Mouse (Mus musculus) hindbrain, postnatal 0 days (tissue): Measurements from ENCODE around the gene Disc1. TPM values are rescaled to one million over a fixed set of nuclear protein-coding genes. Genes with fewer than 3 reads are reported as not detected.

Source experiments
- ATAC-seq: fragments of 200-750 bp; cut with Nextera tagmentation; 2 replicates; pipeline ENCODE4 v1.8.0; 2017; ENCODE audit warnings: mild to moderate bottlenecking, moderate TSS enrichment, moderate library complexity
- DNase-seq: peaks from one replicate; pipeline ENCODE4 v3.0.0-alpha.2; 2015; ENCODE audit warnings: low spot score
- H3K27ac ChIP-seq: fragments of 300-500 bp; sonication (generic); 2 replicates; pipeline ENCODE4 v1.5.1; 2014; ENCODE audit warnings: mild to moderate bottlenecking
- H3K27me3 ChIP-seq: fragments of 300-500 bp; sonication (generic); 2 replicates; pipeline ENCODE4 v1.6.1; 2014; ENCODE audit warnings: low read length, mixed read lengths; ENCODE audit not compliant: insufficient read depth
- H3K36me3 ChIP-seq: fragments of 300-500 bp; sonication (generic); 2 replicates; pipeline ENCODE4 v1.6.1; 2014; ENCODE audit warnings: low read length, mixed read lengths; ENCODE audit not compliant: insufficient read depth
- H3K4me1 ChIP-seq: fragments of 300-500 bp; sonication (generic); 2 replicates; pipeline ENCODE4 v1.6.1; 2014; ENCODE audit warnings: antibody characterized with exemption, low read length, mixed read lengths; ENCODE audit not compliant: insufficient read depth
- H3K4me2 ChIP-seq: fragments of 300-500 bp; sonication (generic); 2 replicates; pipeline ENCODE4 v1.6.1; 2014; ENCODE audit warnings: low read depth, mild to moderate bottlenecking, low read length, moderate library complexity, mixed read lengths
- H3K4me3 ChIP-seq: fragments of 300-500 bp; sonication (generic); 2 replicates; pipeline ENCODE4 v1.5.1; 2014; ENCODE audit warnings: low read length
- H3K9ac ChIP-seq: fragments of 300-500 bp; sonication (generic); replicated peaks from 2 replicates; pipeline ENCODE4 v1.6.1; 2014; ENCODE audit warnings: mild to moderate bottlenecking, low read length, moderate library complexity, mixed read lengths
- H3K9me3 ChIP-seq: fragments of 300-500 bp; sonication (generic); 2 replicates; pipeline ENCODE4 v1.6.1; 2016; ENCODE audit warnings: low read length, mixed read lengths
- CTCF ChIP-seq: IDR thresholded peaks from 2 replicates; pipeline ENCODE4 v1.5.1; 2016; ENCODE audit warnings: antibody characterized with exemption, control low read depth, low read depth
- WGBS: fragments of 180-500 bp; shearing (Covaris S2); extraction: QIAGEN DNeasy Blood & Tissue Kit; methylation state at CpG from one replicate; pipeline ENCODE4 v1.1.7; 2014; 5-methylcytosine and 5-hydroxymethylcytosine counted together
- polyA plus RNA-seq: library from polyadenylated mRNA; unstranded; fragments of >200 nt; fragmentation: Nextera tagmentation; extraction: Ambion mirVana; gene quantifications from 2 replicates; pipeline ENCODE4 v1.2.1, GENCODE M21; 2015
- total RNA-seq: library from RNA; depleted of rRNA; stranded (reverse); fragments of >200 nt; gene quantifications from 2 replicates; pipeline ENCODE4 v1.2.3, GENCODE M21; 2014

The Disc1 gene
- total and polyA plus RNA-seq, 2 experiments from 2014 or later = 2.5 to 10.7 TPM

DNA sequence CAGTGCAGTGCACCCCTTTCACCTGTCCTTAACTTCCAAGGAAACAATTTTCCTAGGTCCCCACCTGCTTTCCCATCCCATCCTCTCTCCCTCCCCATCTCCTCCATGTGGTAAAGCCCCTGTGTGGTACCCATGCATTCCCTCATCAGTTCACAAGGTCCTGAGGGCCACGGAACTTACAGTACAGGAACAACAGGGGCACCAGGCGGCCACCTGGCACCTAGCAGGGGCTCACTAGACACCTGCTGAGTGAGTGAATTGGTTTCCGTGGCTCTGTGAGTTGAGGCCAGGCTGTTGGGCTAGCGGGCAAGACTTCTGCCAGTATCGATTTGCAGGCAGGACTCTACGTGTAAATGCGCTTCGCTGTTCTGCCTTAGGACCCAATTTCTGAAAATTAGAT lies 152.4 kb downstream of the Disc1 start:
- 43% methylated on average over 8 of the region's 8 CpGs for WGBS
- Histone ChIP-seq H3K9me3 (no peaks in the 10 kb centered on the region), H3K4me2 (no peak overlapping the region), H3K36me3 (no peaks in the 10 kb centered on the region), H3K27ac (no peak overlapping the region), H3K27me3 (no peaks in the 10 kb centered on the region), H3K9ac (no peak overlapping the region), H3K4me3 (no peak overlapping the region), H3K4me1 (no peaks in the 10 kb centered on the region)
- no peak for TF ChIP-seq CTCF
- DNase-seq = no peak
- no peak for ATAC-seq

DNA sequence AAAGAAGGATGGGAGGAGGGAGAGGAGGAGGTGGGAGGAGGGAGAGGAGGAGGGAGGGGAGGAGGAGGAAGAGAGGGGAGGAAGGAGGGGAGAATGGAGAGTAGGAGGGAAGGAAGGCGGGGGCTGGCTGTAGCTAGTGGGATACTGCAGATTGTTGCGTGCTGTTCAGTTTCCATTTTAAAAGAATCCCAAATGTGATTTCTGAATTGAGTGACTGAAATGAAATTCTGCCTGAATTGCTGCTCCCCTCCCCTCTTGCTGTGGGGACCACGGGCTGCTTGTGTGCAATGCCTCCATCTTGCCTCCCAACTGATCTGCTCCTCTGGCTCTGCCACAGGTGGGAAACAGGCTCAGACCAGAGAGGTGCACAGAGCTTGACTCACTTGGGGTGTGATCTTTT lies 153.0 kb downstream of the Disc1 start:
- H3K4me2 ChIP-seq = no peak overlapping the region
- H3K27ac ChIP-seq = no peak overlapping the region; the same call in 1 of the 2 replicates
- ATAC-seq (0 out of 2 replicates have a peak, but pooled peaks have one; percentile 25), DNase-seq (no peak)
- no peak overlapping the region for H3K4me3 ChIP-seq
- no peaks in the 10 kb centered on the region for H3K27me3 ChIP-seq
- H3K9me3 ChIP-seq = no peaks in the 10 kb centered on the region
- no peak overlapping the region for H3K9ac ChIP-seq
- no peaks in the 10 kb centered on the region for H3K36me3 ChIP-seq
- WGBS = 49% methylated on average over 3 of the region's 3 CpGs
- no peak for TF ChIP-seq CTCF
- no peaks in the 10 kb centered on the region for H3K4me1 ChIP-seq

DNA sequence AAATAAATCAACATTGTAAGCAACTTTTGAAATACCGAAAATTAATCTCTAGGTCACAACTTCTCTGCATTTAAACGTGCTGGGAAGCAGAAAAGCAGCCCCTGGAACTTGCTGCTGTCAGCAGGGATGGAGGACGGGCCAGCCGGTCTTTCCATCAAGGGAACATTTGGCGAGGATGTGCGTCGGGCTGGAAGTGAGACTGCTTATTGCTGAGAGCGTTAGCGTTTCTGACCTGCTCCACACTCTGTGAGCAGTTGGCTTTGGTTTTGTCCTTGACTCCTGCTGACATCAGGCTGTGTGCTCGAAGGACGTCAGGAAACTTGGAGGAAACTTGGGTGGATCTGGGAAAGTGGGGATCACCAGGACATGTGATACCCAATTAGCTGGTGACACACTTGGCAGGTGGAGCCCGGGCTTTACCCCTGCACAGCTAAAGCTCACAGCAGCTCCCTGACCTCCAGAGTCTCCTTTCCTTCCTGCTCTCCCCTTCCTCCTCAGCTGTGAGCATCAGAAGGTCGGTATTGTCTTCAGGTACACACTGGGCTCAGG lies 158.7 kb downstream of the Disc1 start:
- Histone ChIP-seq H3K9ac (no peak overlapping the region), H3K4me1 (0 out of 2 replicates have a peak, but pooled peaks cover under 1% of the 10 kb centered on the region), H3K4me2 (no peak overlapping the region), H3K36me3 (no peaks in the 10 kb centered on the region), H3K27ac (no peak overlapping the region), H3K4me3 (no peak overlapping the region), H3K27me3 (no peaks in the 10 kb centered on the region), H3K9me3 (no peaks in the 10 kb centered on the region)
- 49% methylated on average over 13 of the region's 13 CpGs for WGBS
- TF ChIP-seq CTCF = no peak
- ATAC-seq (no peak), DNase-seq (no peak)

GRCm38 (mm10) chr8:125217902-125218581 lies 164.0 kb downstream of the Disc1 start:
- TF ChIP-seq CTCF = no peak
- H3K4me1 ChIP-seq = 0 out of 2 replicates have a peak, but pooled peaks cover 11% of the 10 kb centered on the region

GRCm38 (mm10) chr8:125218669-125219068 lies 164.7 kb downstream of the Disc1 start:
- Histone ChIP-seq H3K27me3 (no peaks in the 10 kb centered on the region), H3K4me1 (0 out of 2 replicates have a peak, but pooled peaks cover 11% of the 10 kb centered on the region), H3K36me3 (no peaks in the 10 kb centered on the region), H3K4me2 (peak overlapping the region; percentile 33), H3K9ac (peak overlapping the region; percentile 18; the same call in 1 of the 2 replicates), H3K27ac (peak overlapping the region; percentile 21; the same call in 1 of the 2 replicates), H3K9me3 (no peaks in the 10 kb centered on the region), H3K4me3 (no peak overlapping the region)
- no peak for TF ChIP-seq CTCF
- DNase-seq (no peak), ATAC-seq (no peak)
- WGBS = 17% methylated on average over 4 of the region's 4 CpGs

More at GRCm38 (mm10) chr8:125217902-125218581, 164.0 kb downstream of the Disc1 start:
- H3K36me3 ChIP-seq = no peaks in the 10 kb centered on the region
- peak overlapping the region; percentile 18; the same call in 1 of the 2 replicates for H3K9ac ChIP-seq
- H3K27ac ChIP-seq = peak overlapping the region; percentile 62
- H3K27me3 ChIP-seq = no peaks in the 10 kb centered on the region
- DNase-seq (peak; percentile 60), ATAC-seq (no peak)
- no peaks in the 10 kb centered on the region for H3K9me3 ChIP-seq
- H3K4me2 ChIP-seq = peak overlapping the region; percentile 33
- WGBS = 17% methylated on average over 12 of the region's 12 CpGs
- H3K4me3 ChIP-seq = no peak overlapping the region

DNA sequence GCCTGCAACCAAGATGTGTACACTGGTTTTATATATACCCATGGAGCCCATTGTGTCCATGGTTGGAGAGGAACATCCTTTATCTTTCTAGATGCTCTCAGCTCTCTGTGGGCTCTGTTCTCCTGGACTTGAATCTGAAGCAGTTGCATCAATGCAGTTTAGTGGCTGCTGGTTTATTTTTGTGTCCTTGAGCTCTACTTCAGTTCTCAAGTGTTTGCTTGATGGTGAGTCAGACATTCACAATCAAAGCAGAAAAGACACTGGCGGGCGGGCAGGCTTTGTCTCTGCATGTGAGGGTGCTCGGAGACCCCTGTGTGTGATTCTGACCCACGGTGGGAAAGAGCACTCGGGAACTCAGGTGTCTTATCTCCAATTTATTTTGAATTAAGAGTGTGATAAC lies 166.6 kb downstream of the Disc1 start:
- 0 out of 2 replicates have a peak, but pooled peaks cover 17% of the 10 kb centered on the region for H3K4me1 ChIP-seq
- H3K27me3 ChIP-seq = no peaks in the 10 kb centered on the region
- ATAC-seq = no peak
- TF ChIP-seq CTCF = no peak
- no peak for DNase-seq
- H3K36me3 ChIP-seq = no peaks in the 10 kb centered on the region
- H3K4me3 ChIP-seq = no peak overlapping the region
- no peak overlapping the region for H3K9ac ChIP-seq
- H3K9me3 ChIP-seq = no peaks in the 10 kb centered on the region
- no peak overlapping the region for H3K4me2 ChIP-seq
- H3K27ac ChIP-seq = no peak overlapping the region
- WGBS = 90% methylated on average over 5 of the region's 5 CpGs

DNA sequence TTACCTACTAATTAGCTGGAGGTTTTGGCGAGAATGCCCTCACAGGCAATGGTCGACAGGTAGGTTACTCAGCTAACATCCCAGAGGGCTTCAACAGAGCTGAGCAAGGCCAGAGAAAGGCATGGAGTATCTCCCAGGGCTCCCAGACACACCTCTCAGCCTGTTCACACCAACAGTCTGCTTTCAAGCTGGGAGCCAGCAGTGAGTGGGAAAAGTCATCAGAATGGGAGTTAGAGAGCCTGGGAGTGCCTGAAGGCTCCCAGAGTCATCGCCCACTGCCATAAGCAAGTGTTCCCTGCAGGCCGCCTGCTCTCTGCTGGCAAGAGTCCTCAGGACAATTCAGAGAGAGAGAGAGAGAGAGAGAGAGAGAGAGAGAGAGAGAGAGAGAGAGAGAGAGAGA lies 167.1 kb downstream of the Disc1 start:
- H3K9me3 ChIP-seq = no peaks in the 10 kb centered on the region
- H3K4me1 ChIP-seq = 0 out of 2 replicates have a peak, but pooled peaks cover 17% of the 10 kb centered on the region
- H3K27me3 ChIP-seq = no peaks in the 10 kb centered on the region
- TF ChIP-seq CTCF = no peak
- no peak overlapping the region for H3K27ac ChIP-seq
- no peak overlapping the region for H3K4me2 ChIP-seq
- no peak for ATAC-seq
- H3K4me3 ChIP-seq = no peak overlapping the region
- 69% methylated on average over 4 of the region's 4 CpGs for WGBS
- no peaks in the 10 kb centered on the region for H3K36me3 ChIP-seq
- H3K9ac ChIP-seq = no peak overlapping the region
- no peak for DNase-seq
